Mouse (Mus musculus): ENCODE data around the gene Plcb4.

- no peak for TF ChIP-seq CTCF (IDR thresholded peaks at IDR 0.05; ENCODE audit: extremely low read depth, insufficient read depth, low read length)
- no peak for TF ChIP-seq POLR2A (IDR thresholded peaks at IDR 0.05; ENCODE audit: extremely low read depth, insufficient read depth, low read length)
Observed at GRCm38 (mm10) chr2:135970902-135971301, 312.1 kb downstream of the Plcb4 start.
